Mouse (Mus musculus) heart, postnatal 0 days (tissue): Measurements from ENCODE around the gene Dnah3. TPM values are rescaled to one million over a fixed set of nuclear protein-coding genes. Genes with fewer than 3 reads are reported as not detected.

Experiments
- ATAC-seq: fragments of 200-750 bp; cut with Nextera tagmentation; 2 replicates; pipeline ENCODE4 v1.8.0; 2017; ENCODE audit warnings: low read depth, moderate number of reproducible peaks, moderate library complexity; ENCODE audit not compliant: insufficient read depth
- DNase-seq: peaks from one replicate; pipeline ENCODE4 v3.0.0-alpha.2; 2016; ENCODE audit warnings: low spot score
- H3K27ac ChIP-seq: fragments of 300-500 bp; sonication (generic); 2 replicates; pipeline ENCODE4 v1.5.1; 2014; ENCODE audit warnings: low read depth, mild to moderate bottlenecking
- H3K27me3 ChIP-seq: fragments of 300-500 bp; sonication (generic); 2 replicates; pipeline ENCODE4 v1.6.1; 2014; ENCODE audit warnings: low read length, mixed read lengths; ENCODE audit not compliant: control insufficient read depth, insufficient read depth
- H3K36me3 ChIP-seq: fragments of 300-500 bp; sonication (generic); replicated peaks from 2 replicates; pipeline ENCODE4 v1.6.1; 2014; ENCODE audit warnings: low read length, mixed read lengths; ENCODE audit not compliant: control insufficient read depth, insufficient read depth
- H3K4me1 ChIP-seq: fragments of 300-500 bp; sonication (generic); 2 replicates; pipeline ENCODE4 v1.6.1; 2014; ENCODE audit warnings: antibody characterized with exemption; ENCODE audit not compliant: control insufficient read depth, insufficient read depth
- H3K4me2 ChIP-seq: fragments of 300-500 bp; sonication (generic); 2 replicates; pipeline ENCODE4 v1.6.1; 2014; ENCODE audit warnings: low read depth, mild to moderate bottlenecking, low read length, moderate library complexity
- H3K4me3 ChIP-seq: fragments of 300-500 bp; sonication (generic); 2 replicates; pipeline ENCODE4 v1.5.1; 2014; ENCODE audit warnings: low read depth, low read length
- H3K9ac ChIP-seq: fragments of 300-500 bp; sonication (generic); replicated peaks from 2 replicates; pipeline ENCODE4 v1.6.1; 2014; ENCODE audit warnings: low read depth, low read length, mixed read lengths
- H3K9me3 ChIP-seq: fragments of 300-500 bp; sonication (generic); replicated peaks from 2 replicates; pipeline ENCODE4 v1.6.1; 2016; ENCODE audit warnings: low read length; ENCODE audit not compliant: control insufficient read depth
- CTCF ChIP-seq: IDR thresholded peaks from 2 replicates; pipeline ENCODE4 v1.5.1; 2016; ENCODE audit warnings: antibody characterized with exemption, control low read depth, low read depth
- EP300 ChIP-seq: IDR thresholded peaks from 2 replicates; pipeline ENCODE4 v1.6.1; 2016; ENCODE audit warnings: antibody characterized with exemption, low read depth
- WGBS: fragments of 180-500 bp; shearing (Covaris S2); extraction: QIAGEN DNeasy Blood & Tissue Kit; methylation state at CpG from one replicate; pipeline ENCODE4 v1.1.7; 2014; 5-methylcytosine and 5-hydroxymethylcytosine counted together
- polyA plus RNA-seq: library from polyadenylated mRNA; unstranded; fragments of >200 nt; fragmentation: Nextera tagmentation; extraction: Ambion mirVana; gene quantifications from 2 replicates; pipeline ENCODE4 v1.2.1, GENCODE M21; 2015
- total RNA-seq: library from RNA; depleted of rRNA; stranded (reverse); fragments of >200 nt; gene quantifications from 2 replicates; pipeline ENCODE4 v1.2.3, GENCODE M21; 2014; ENCODE audit warnings: low replicate concordance; rRNA removed

Dnah3 gene
- total and polyA plus RNA-seq, 2 experiments from 2014 or later, result not detected

GRCm38 (mm10) chr7:119873050-119873449 is 222.0 kb downstream of the Dnah3 start:
- H3K4me1 ChIP-seq, result peaks cover 5% of the 10 kb centered on the region; the same call in 1 of the 2 replicates
- WGBS, result 56% methylated on average over 2 of the region's 2 CpGs

More at GRCm38 (mm10) chr7:119873050-119873449, 222.0 kb downstream of the Dnah3 start:
- H3K27me3 ChIP-seq, result no peaks in the 10 kb centered on the region
- H3K27ac ChIP-seq, result no peak overlapping the region
- no peak for TF ChIP-seq EP300
- no peak for TF ChIP-seq CTCF
- no peak overlapping the region for H3K4me3 ChIP-seq
- no peak overlapping the region for H3K9ac ChIP-seq
- ATAC-seq (no peak), DNase-seq (no peak)
- H3K36me3 ChIP-seq, result peaks cover 15% of the 10 kb centered on the region; the same call in 1 of the 2 replicates
- H3K4me2 ChIP-seq, result no peak overlapping the region
- no peaks in the 10 kb centered on the region for H3K9me3 ChIP-seq

Other genes starting within 250 kb of the Dnah3 start
- 3.0 and 11.9 TPM in 2 replicates for gene Lyrm1, start 199.4 kb downstream of the Dnah3 start, total RNA-seq
- gene Lyrm1, start 199.4 kb downstream of the Dnah3 start, polyA plus RNA-seq, result 8.4 and 9.2 TPM in 2 replicates
- 2.8 and 8.2 TPM in 2 replicates for gene Dcun1d3, start 199.0 kb downstream of the Dnah3 start, total RNA-seq
- gene Dcun1d3, start 199.0 kb downstream of the Dnah3 start, polyA plus RNA-seq, result 4.8 and 5.5 TPM in 2 replicates
- gene Tmem159, start 7.1 kb upstream of the Dnah3 start, total RNA-seq, result 24.7 and 25.2 TPM in 2 replicates
- 20.6 and 35.4 TPM in 2 replicates for gene Tmem159, start 7.1 kb upstream of the Dnah3 start, polyA plus RNA-seq
- gene Zp2, start 50.0 kb upstream of the Dnah3 start, total RNA-seq, result 0.31 TPM in 1 of 2 replicates, not detected in the other
- 0.14 and 0.15 TPM in 2 replicates for gene Zp2, start 50.0 kb upstream of the Dnah3 start, polyA plus RNA-seq
- not detected in 2 replicates for gene Anks4b, start 78.6 kb upstream of the Dnah3 start, total RNA-seq
- not detected in 2 replicates for gene Anks4b, start 78.6 kb upstream of the Dnah3 start, polyA plus RNA-seq
- gene Crym, start 106.8 kb upstream of the Dnah3 start, total RNA-seq, result 0.19 TPM in 1 of 2 replicates, not detected in the other
- 0.45 and 1.0 TPM in 2 replicates for gene Crym, start 106.8 kb upstream of the Dnah3 start, polyA plus RNA-seq
- not detected in 2 replicates for gene Abca14, start 108.7 kb upstream of the Dnah3 start, total RNA-seq
- not detected in 2 replicates for gene Abca14, start 108.7 kb upstream of the Dnah3 start, polyA plus RNA-seq
- not detected in 2 replicates for gene Abca15, start 233.4 kb upstream of the Dnah3 start, total RNA-seq
- gene Abca15, start 233.4 kb upstream of the Dnah3 start, polyA plus RNA-seq, result not detected in 2 replicates